Mouse (Mus musculus): ENCODE results near the gene Prickle3. TPM values are rescaled to one million over a fixed set of nuclear protein-coding genes. Genes with fewer than 3 reads are reported as not detected.

Prickle3 gene
- total RNA-seq, 2 experiments from 2014 or later: 16.4 to 18.7 TPM

Other genes with a start within 250 kb of the Prickle3 start
- gene Foxp3, start 83.6 kb upstream of the Prickle3 start, total RNA-seq (2021): under 1 TPM; 0.20 to 0.40 TPM
- 1 to 10 TPM; 6.0 to 6.7 TPM for gene Ppp1r3f, start 83.0 kb upstream of the Prickle3 start, total RNA-seq (2021)
- 10 to 100 TPM; 18.2 to 27.0 TPM for gene Ccdc22, start 51.7 kb upstream of the Prickle3 start, total RNA-seq (2021)
- gene Cacna1f, start 50.2 kb upstream of the Prickle3 start, total RNA-seq (2021): under 1 TPM in 1 of 2 experiments, not detected in 1; 0.06 TPM
- 10 to 100 TPM; 77.4 to 93.2 TPM for gene Syp, start 18.8 kb upstream of the Prickle3 start, total RNA-seq (2021)
- 100 to 1,000 TPM in 1 of 2 experiments, 10 to 100 TPM in 1; 87.4 to 102 TPM for gene Plp2, start 14.1 kb downstream of the Prickle3 start, total RNA-seq (2021)
- 1 to 10 TPM in 1 of 2 experiments, under 1 TPM in 1; 0.42 to 1.4 TPM for gene Magix, start 24.0 kb downstream of the Prickle3 start, total RNA-seq (2021)
- gene Gpkow, start 39.9 kb downstream of the Prickle3 start, total RNA-seq (2021): 10 to 100 TPM; 47.7 to 48.2 TPM
- 10 to 100 TPM; 68.0 to 75.4 TPM for gene Wdr45, start 57.1 kb downstream of the Prickle3 start, total RNA-seq (2021)
- gene Gm45208, start 65.0 kb downstream of the Prickle3 start, total RNA-seq (2021): 1 to 10 TPM in 1 of 2 experiments, not detected in 1; 1.4 TPM
- gene Praf2, start 71.2 kb downstream of the Prickle3 start, total RNA-seq (2021): 10 to 100 TPM; 15.5 to 16.0 TPM
- gene Ccdc120, start 93.6 kb downstream of the Prickle3 start, total RNA-seq (2021): 10 to 100 TPM in 1 of 2 experiments, 1 to 10 TPM in 1; 9.0 to 10.8 TPM
- gene Tfe3, start 105.3 kb downstream of the Prickle3 start, total RNA-seq (2021): 10 to 100 TPM; 39.9 to 41.0 TPM
- 10 to 100 TPM; 52.0 to 64.8 TPM for gene Gripap1, start 132.5 kb downstream of the Prickle3 start, total RNA-seq (2021)
- 1 to 10 TPM; 2.2 to 3.6 TPM for gene Kcnd1, start 165.0 kb downstream of the Prickle3 start, total RNA-seq (2021)
- gene Otud5, start 184.1 kb downstream of the Prickle3 start, total RNA-seq (2021): 10 to 100 TPM; 73.4 to 86.3 TPM
- 1 to 10 TPM; 8.1 to 9.5 TPM for gene Pim2, start 221.0 kb downstream of the Prickle3 start, total RNA-seq (2021)
- gene Slc35a2, start 226.8 kb downstream of the Prickle3 start, total RNA-seq (2021): 10 to 100 TPM; 38.7 to 42.9 TPM
- 100 to 1,000 TPM; 108 to 111 TPM for gene Pqbp1, start 242.0 kb downstream of the Prickle3 start, total RNA-seq (2021)
- 100 to 1,000 TPM in 1 of 2 experiments, 10 to 100 TPM in 1; 95.7 to 101 TPM for gene Timm17b, start 242.1 kb downstream of the Prickle3 start, total RNA-seq (2021)

All from adrenal gland, postnatal 4 days (tissue).